Mouse (Mus musculus) heart, postnatal 0 days (tissue): ENCODE results near the gene Tmbim7.

ENCODE experiments used
- CTCF ChIP-seq: IDR thresholded peaks from 2 replicates; pipeline ENCODE4 v1.5.1; 2016; ENCODE audit warnings: antibody characterized with exemption, control low read depth, low read depth
- EP300 ChIP-seq: IDR thresholded peaks from 2 replicates; pipeline ENCODE4 v1.6.1; 2016; ENCODE audit warnings: antibody characterized with exemption, low read depth

- TF ChIP-seq EP300, result no peak
- TF ChIP-seq CTCF, result no peak
Observed at GRCm38 (mm10) chr5:3653801-3654200, 2.8 kb downstream of the Tmbim7 start.
